Comparison of ENCODE assay signal across 15 mouse cellular contexts in the genomic region with DNA sequence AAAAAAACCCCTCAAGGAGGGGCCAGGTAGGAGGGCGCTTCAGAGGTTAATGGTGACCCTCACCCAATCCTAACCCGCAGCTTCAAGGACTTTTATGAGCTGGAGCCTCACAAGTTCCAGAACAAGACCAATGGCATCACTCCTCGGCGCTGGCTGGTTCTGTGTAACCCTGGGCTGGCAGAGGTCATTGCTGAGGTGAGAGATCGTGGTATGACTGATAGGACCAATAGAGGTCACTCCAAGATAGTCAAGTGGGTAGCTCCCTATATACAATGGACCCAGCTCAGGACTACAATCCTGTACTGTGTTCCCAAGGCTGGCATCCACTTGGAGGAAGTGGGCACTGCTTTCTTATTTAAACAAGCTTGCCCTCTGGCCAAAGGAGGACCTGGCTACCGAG. TPM values are rescaled to one million over a fixed set of nuclear protein-coding genes. Genes with fewer than 3 reads are reported as not detected.
DNase-seq lines count a peak whose midpoint lies in the region; ATAC-seq and TF ChIP-seq lines count a peak whose summit lies in the region.
"Had no signal": no experiment of that assay in that cellular context is flagged by ENCODE, and none has a peak within 500 bp of the region (broad histone marks: within the 10 kb centered on the region; RNA-seq: fewer than 3 reads in every experiment).

No protein-coding gene starts in this region.

- no peaks in the 10 kb centered on the region for H3K36me3 ChIP-seq in lung, embryonic 15.5 days
- H3K36me3 ChIP-seq in limb, embryonic 12.5 days = no peaks in the 10 kb centered on the region
- no peaks in the 10 kb centered on the region for H3K36me3 ChIP-seq in stomach, embryonic 15.5 days
- H3K36me3 ChIP-seq: limb, embryonic 15.5 days had no signal

- H3K9ac ChIP-seq in lung, embryonic 15.5 days = no peak overlapping the region
- no peak overlapping the region for H3K9ac ChIP-seq in limb, embryonic 12.5 days (replicated peaks)
- H3K9ac ChIP-seq in stomach, embryonic 15.5 days = no peak overlapping the region
- H3K9ac ChIP-seq: limb, embryonic 15.5 days had no signal

- H3K9me3 ChIP-seq in lung, embryonic 15.5 days = no peaks in the 10 kb centered on the region
- no peaks in the 10 kb centered on the region for H3K9me3 ChIP-seq in limb, embryonic 12.5 days
- H3K9me3 ChIP-seq in stomach, embryonic 15.5 days = no peaks in the 10 kb centered on the region
- H3K9me3 ChIP-seq: limb, embryonic 15.5 days; megakaryocyte, embryonic 14.5 days had no signal

- peak overlapping the region; percentile 71 for H3K4me3 ChIP-seq in gastrocnemius, adult 2 months
- no peak overlapping the region; the same call in 1 of the 2 replicates for H3K4me3 ChIP-seq in lung, embryonic 15.5 days
- no peak overlapping the region for H3K4me3 ChIP-seq in lung, adult 2 months (replicated peaks; ENCODE audit: extremely low read depth, low read depth, low read length)
- no peak overlapping the region for H3K4me3 ChIP-seq in limb, embryonic 12.5 days (replicated peaks)
- peak overlapping the region; percentile 35; the same call in 1 of the 2 replicates for H3K4me3 ChIP-seq in stomach, embryonic 15.5 days (replicated peaks)
- H3K4me3 ChIP-seq: heart, adult 2 months had no signal

- peak overlapping the region; percentile 98 for H3K27ac ChIP-seq in gastrocnemius, adult 2 months
- H3K27ac ChIP-seq in lung, embryonic 15.5 days = no peak overlapping the region
- H3K27ac ChIP-seq in limb, embryonic 12.5 days = no peak overlapping the region
- no peak overlapping the region for H3K27ac ChIP-seq in stomach, embryonic 15.5 days
- H3K27ac ChIP-seq: heart, adult 2 months; limb, embryonic 15.5 days had no signal

- DNase-seq in gastrocnemius, adult 2 months = peak; percentile 39
- DNase-seq in gastrocnemius, adult 18-20 months (ENCODE audit: low spot score) = no peak
- no peak for DNase-seq in lung, adult 2 months
- no peak for DNase-seq in layer of hippocampus, adult 8-10 months (ENCODE audit: low spot score in 2 of 2)
- no peak for DNase-seq in retina, postnatal 1 day
- DNase-seq: adrenal gland, postnatal 36 days; cerebellum, adult 11 months; heart, adult 2 months; right cerebral cortex, postnatal 25 days had no signal

- peaks cover 10% of the 10 kb centered on the region; the same call in 1 of the 2 replicates for H3K4me1 ChIP-seq in lung, embryonic 15.5 days
- no peaks in the 10 kb centered on the region for H3K4me1 ChIP-seq in lung, adult 2 months (ENCODE audit: control insufficient read depth, insufficient read depth, low read length)
- H3K4me1 ChIP-seq in limb, embryonic 12.5 days (replicated peaks) = peaks cover 10% of the 10 kb centered on the region
- peaks cover 12% of the 10 kb centered on the region for H3K4me1 ChIP-seq in stomach, embryonic 15.5 days

- no peak for TF ChIP-seq POLR2A in lung, adult 2 months (IDR thresholded peaks at IDR 0.05; ENCODE audit: borderline replicate concordance, extremely low read depth, low read depth, low read length)

- intact Hi-C loops in gastrocnemius, adult 2 months (cut with DNase I) = no loop called here

- WGBS in lung, embryonic 15.5 days = 52% methylated on average over 6 of the region's 6 CpGs
- whole genome bisulfite sequencing in lung, adult 2 months = 64% methylated on average over 6 of the region's 6 CpGs
- 53% methylated on average over 6 of the region's 6 CpGs for WGBS in limb, embryonic 12.5 days
- 49% methylated on average over 6 of the region's 6 CpGs for WGBS in stomach, embryonic 15.5 days

- H3K4me2 ChIP-seq in lung, embryonic 15.5 days = peak overlapping the region; percentile 55
- peak overlapping the region; percentile 70 for H3K4me2 ChIP-seq in limb, embryonic 12.5 days
- H3K4me2 ChIP-seq in stomach, embryonic 15.5 days = peak overlapping the region; percentile 54

- no peaks in the 10 kb centered on the region for H3K27me3 ChIP-seq in lung, embryonic 15.5 days
- peaks cover 24% of the 10 kb centered on the region; the same call in 1 of the 2 replicates for H3K27me3 ChIP-seq in limb, embryonic 12.5 days
- H3K27me3 ChIP-seq in stomach, embryonic 15.5 days (replicated peaks) = no peaks in the 10 kb centered on the region
- H3K27me3 ChIP-seq: limb, embryonic 15.5 days had no signal

- ATAC-seq in lung, embryonic 15.5 days (ENCODE audit: borderline replicate concordance, extremely low read depth, low FRiP score, low TSS enrichment) = no peak
- no peak for ATAC-seq in limb, embryonic 12.5 days (ENCODE audit: insufficient number of reproducible peaks, insufficient read depth, low FRiP score, low TSS enrichment, low read depth)
- ATAC-seq in stomach, embryonic 15.5 days (ENCODE audit: insufficient read depth, low FRiP score, low read depth) = no peak
- ATAC-seq: forebrain, embryonic 16.5 days had no signal

- no peak for TF ChIP-seq CTCF in gastrocnemius, adult 2 months (IDR thresholded peaks at IDR 0.05)
- no peak for TF ChIP-seq CTCF in lung, adult 2 months (IDR thresholded peaks at IDR 0.05; ENCODE audit: insufficient read depth, low read length)

RNA-seq across cellular contexts. Expression of a gene that starts 6.1 kb away (rescaled TPM):
- total RNA-seq in gastrocnemius, adult 2 months (2021) = over 10,000 TPM in 1 of 2 experiments, 1,000 to 10,000 TPM in 1; 6,181 to 10,031 TPM
- total RNA-seq in gastrocnemius, adult 18-20 months (2021) = 1,000 to 10,000 TPM; 7,185 to 8,344 TPM
- polyA plus RNA-seq in lung, embryonic 15.5 days (2015; fragmentation: Nextera tagmentation; extraction: Ambion mirVana) = 17.7 and 22.3 TPM in 2 replicates
- 32.8 and 135 TPM in 2 replicates for polyA plus RNA-seq in lung, adult 2 months (2012; rRNA removed)
- 6.3 and 6.5 TPM in 2 replicates for polyA plus RNA-seq in limb, embryonic 12.5 days (2016; fragmentation: Nextera tagmentation; extraction: Ambion mirVana)
- polyA plus RNA-seq in stomach, embryonic 15.5 days (2015; fragmentation: Nextera tagmentation; extraction: Ambion mirVana) = 10.3 and 12.8 TPM in 2 replicates
- total RNA-seq in layer of hippocampus, adult 8-10 months (2022) = 10 to 100 TPM; 14.2 to 19.7 (median 19.0) TPM

RNA-seq across cellular contexts. Expression of a gene that starts 8.9 kb away (rescaled TPM):
- 10 to 100 TPM; 14.9 to 24.6 TPM for total RNA-seq in gastrocnemius, adult 2 months (2021)
- 10 to 100 TPM in 1 of 2 experiments, 1 to 10 TPM in 1; 8.3 to 18.2 TPM for total RNA-seq in gastrocnemius, adult 18-20 months (2021)
- polyA plus RNA-seq in lung, embryonic 15.5 days (2015; fragmentation: Nextera tagmentation; extraction: Ambion mirVana) = 62.6 and 72.1 TPM in 2 replicates
- 210 and 287 TPM in 2 replicates for polyA plus RNA-seq in lung, adult 2 months (2012; rRNA removed)
- 16.3 and 16.8 TPM in 2 replicates for polyA plus RNA-seq in limb, embryonic 12.5 days (2016; fragmentation: Nextera tagmentation; extraction: Ambion mirVana)
- polyA plus RNA-seq in stomach, embryonic 15.5 days (2015; fragmentation: Nextera tagmentation; extraction: Ambion mirVana) = 55.8 and 57.6 TPM in 2 replicates
- total RNA-seq in layer of hippocampus, adult 8-10 months (2022) = 10 to 100 TPM; 35.0 to 44.1 (median 40.9) TPM

RNA-seq across cellular contexts. Expression of a gene that starts 26.8 kb away (rescaled TPM):
- total RNA-seq in gastrocnemius, adult 2 months (2021) = 10 to 100 TPM; 95.2 to 98.6 TPM
- total RNA-seq in gastrocnemius, adult 18-20 months (2021) = 10 to 100 TPM; 76.2 to 89.8 TPM
- polyA plus RNA-seq in lung, embryonic 15.5 days (2015; fragmentation: Nextera tagmentation; extraction: Ambion mirVana) = 133 and 136 TPM in 2 replicates
- polyA plus RNA-seq in lung, adult 2 months (2012; rRNA removed) = 136 and 194 TPM in 2 replicates
- 164 and 171 TPM in 2 replicates for polyA plus RNA-seq in limb, embryonic 12.5 days (2016; fragmentation: Nextera tagmentation; extraction: Ambion mirVana)
- 104 and 127 TPM in 2 replicates for polyA plus RNA-seq in stomach, embryonic 15.5 days (2015; fragmentation: Nextera tagmentation; extraction: Ambion mirVana)
- 100 to 1,000 TPM; 209 to 234 (median 222) TPM for total RNA-seq in layer of hippocampus, adult 8-10 months (2022)

RNA-seq across cellular contexts. Expression of a gene that starts 28.3 kb away (rescaled TPM):
- 1 to 10 TPM in 1 of 2 experiments, under 1 TPM in 1; 0.77 to 2.0 TPM for total RNA-seq in gastrocnemius, adult 2 months (2021)
- total RNA-seq in gastrocnemius, adult 18-20 months (2021) = 1 to 10 TPM; 1.1 to 1.3 TPM
- 0.58 and 0.97 TPM in 2 replicates for polyA plus RNA-seq in lung, embryonic 15.5 days (2015; fragmentation: Nextera tagmentation; extraction: Ambion mirVana)
- 7.3 and 11.0 TPM in 2 replicates for polyA plus RNA-seq in lung, adult 2 months (2012; rRNA removed)
- 1.8 and 2.4 TPM in 2 replicates for polyA plus RNA-seq in limb, embryonic 12.5 days (2016; fragmentation: Nextera tagmentation; extraction: Ambion mirVana)
- polyA plus RNA-seq in stomach, embryonic 15.5 days (2015; fragmentation: Nextera tagmentation; extraction: Ambion mirVana) = 1.4 and 2.7 TPM in 2 replicates
- 100 to 1,000 TPM; 348 to 441 (median 390) TPM for total RNA-seq in layer of hippocampus, adult 8-10 months (2022)

RNA-seq across cellular contexts. Expression of a gene that starts 49.3 kb away (rescaled TPM):
- 10 to 100 TPM; 13.1 to 14.2 TPM for total RNA-seq in gastrocnemius, adult 2 months (2021)
- total RNA-seq in gastrocnemius, adult 18-20 months (2021) = 1 to 10 TPM; 7.4 to 8.3 TPM
- polyA plus RNA-seq in lung, embryonic 15.5 days (2015; fragmentation: Nextera tagmentation; extraction: Ambion mirVana) = 19.2 and 22.9 TPM in 2 replicates
- 303 and 441 TPM in 2 replicates for polyA plus RNA-seq in lung, adult 2 months (2012; rRNA removed)
- polyA plus RNA-seq in limb, embryonic 12.5 days (2016; fragmentation: Nextera tagmentation; extraction: Ambion mirVana) = 13.5 and 13.6 TPM in 2 replicates
- 11.4 and 13.8 TPM in 2 replicates for polyA plus RNA-seq in stomach, embryonic 15.5 days (2015; fragmentation: Nextera tagmentation; extraction: Ambion mirVana)
- 100 to 1,000 TPM in 2 of 4 experiments, 10 to 100 TPM in 2; 85.0 to 114 (median 103) TPM for total RNA-seq in layer of hippocampus, adult 8-10 months (2022)

Comparison
In these comparisons a context has a peak if more than half of its experiments do, and no peak if none do; other contexts are left out.
1. H3K4me3 ChIP-seq: peak in gastrocnemius, adult 2 months (single experiment) and stomach, embryonic 15.5 days (single experiment); none in lung, embryonic 15.5 days (single experiment), lung, adult 2 months (single experiment) and limb, embryonic 12.5 days (single experiment).
2. Peak in every context shown above with its lines, with median percentiles within 50 percentile points of each other: H3K4me2 ChIP-seq.